Comparison of ENCODE assay signal across 13 mouse cellular contexts in the genomic region with DNA sequence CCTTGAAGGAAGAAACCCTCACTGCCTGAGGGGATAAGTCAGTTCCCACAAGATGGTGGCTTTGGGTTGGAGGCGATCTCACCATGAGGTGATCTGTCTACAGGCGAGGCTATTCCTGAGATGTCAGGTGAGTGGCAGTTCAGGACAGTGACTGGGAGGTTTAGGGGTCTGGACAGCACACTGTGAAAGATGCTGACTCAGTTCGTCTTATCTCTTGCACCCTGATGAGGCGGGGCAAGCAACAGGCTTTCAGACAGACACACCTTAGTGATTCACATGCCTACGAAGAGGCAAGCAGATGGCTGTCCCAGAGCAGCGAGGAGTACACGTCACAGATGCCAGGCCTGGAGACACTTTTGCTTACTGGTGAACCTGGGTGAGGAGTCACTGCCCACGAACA. TPM values are rescaled to one million over a fixed set of nuclear protein-coding genes. Genes with fewer than 3 reads are reported as not detected.
DNase-seq lines count a peak whose midpoint lies in the region; ATAC-seq lines count a peak whose summit lies in the region.
"Had no signal": no experiment of that assay in that cellular context is flagged by ENCODE, and none has a peak within 500 bp of the region (broad histone marks: within the 10 kb centered on the region; RNA-seq: fewer than 3 reads in every experiment).

No protein-coding gene starts in this region.

- H3K4me2 ChIP-seq in limb, embryonic 13.5 days (replicated peaks), result no peak overlapping the region
- no peak overlapping the region for H3K4me2 ChIP-seq in intestine, embryonic 16.5 days (ENCODE audit: low read depth, low read length)
- H3K4me2 ChIP-seq in stomach, embryonic 14.5 days (replicated peaks; ENCODE audit: low read depth, low read length), result no peak overlapping the region
- H3K4me2 ChIP-seq: limb, embryonic 15.5 days had no signal

- H3K27ac ChIP-seq in limb, embryonic 13.5 days, result no peak overlapping the region
- no peak overlapping the region for H3K27ac ChIP-seq in limb, embryonic 10.5 days
- H3K27ac ChIP-seq in intestine, embryonic 16.5 days (ENCODE audit: low read length), result peak overlapping the region; percentile 41
- H3K27ac ChIP-seq in stomach, embryonic 14.5 days (ENCODE audit: low read length), result no peak overlapping the region; the same call in 1 of the 2 replicates
- H3K27ac ChIP-seq: limb, embryonic 15.5 days had no signal

- no peaks in the 10 kb centered on the region for H3K27me3 ChIP-seq in limb, embryonic 13.5 days
- no peaks in the 10 kb centered on the region for H3K27me3 ChIP-seq in limb, embryonic 10.5 days (ENCODE audit: low read depth, poor library complexity, severe bottlenecking)
- no peaks in the 10 kb centered on the region for H3K27me3 ChIP-seq in intestine, embryonic 16.5 days (replicated peaks; ENCODE audit: control insufficient read depth, insufficient read depth, low read length)
- no peaks in the 10 kb centered on the region for H3K27me3 ChIP-seq in stomach, embryonic 14.5 days (ENCODE audit: control insufficient read depth, insufficient read depth, low read length)
- H3K27me3 ChIP-seq: limb, embryonic 15.5 days had no signal

- no peak overlapping the region for H3K4me3 ChIP-seq in limb, embryonic 13.5 days
- H3K4me3 ChIP-seq in limb, embryonic 10.5 days, result no peak overlapping the region
- no peak overlapping the region for H3K4me3 ChIP-seq in intestine, embryonic 16.5 days (ENCODE audit: low read length)
- H3K4me3 ChIP-seq in stomach, embryonic 14.5 days (ENCODE audit: low read depth, low read length), result no peak overlapping the region
- H3K4me3 ChIP-seq: limb, embryonic 15.5 days had no signal

- no peak overlapping the region for H3K9ac ChIP-seq in limb, embryonic 13.5 days
- H3K9ac ChIP-seq in intestine, embryonic 16.5 days (ENCODE audit: low read depth, low read length), result no peak overlapping the region
- H3K9ac ChIP-seq in stomach, embryonic 14.5 days (replicated peaks; ENCODE audit: low read depth, low read length), result no peak overlapping the region
- H3K9ac ChIP-seq: limb, embryonic 15.5 days had no signal

- no peak for DNase-seq in limb, embryonic 10.5 days (ENCODE audit: low spot score)
- peak; percentile 64 for DNase-seq in ZHBTc4 (ENCODE audit: low read depth, low spot score)
- DNase-seq in gastrocnemius, postnatal 25 days, result no peak
- no peak for DNase-seq in adrenal gland, postnatal 10 days
- DNase-seq: cerebellum, adult 9-11 months; kidney, adult 11 months; thymus, adult 18-20 months had no signal

- 82% methylated on average over 8 of the region's 8 CpGs for WGBS in limb, embryonic 13.5 days
- WGBS in limb, embryonic 10.5 days, result 81% methylated on average over 8 of the region's 8 CpGs
- WGBS in intestine, embryonic 16.5 days, result 59% methylated on average over 8 of the region's 8 CpGs
- WGBS in stomach, embryonic 14.5 days, result 71% methylated on average over 8 of the region's 8 CpGs

- H3K9me3 ChIP-seq in limb, embryonic 13.5 days, result no peaks in the 10 kb centered on the region
- no peaks in the 10 kb centered on the region for H3K9me3 ChIP-seq in limb, embryonic 10.5 days (replicated peaks)
- H3K9me3 ChIP-seq in intestine, embryonic 16.5 days (ENCODE audit: control insufficient read depth, low read length), result no peaks in the 10 kb centered on the region
- H3K9me3 ChIP-seq in stomach, embryonic 14.5 days (ENCODE audit: control insufficient read depth, low read depth, low read length), result no peaks in the 10 kb centered on the region
- H3K9me3 ChIP-seq: limb, embryonic 15.5 days had no signal

- no peaks in the 10 kb centered on the region for H3K4me1 ChIP-seq in limb, embryonic 13.5 days
- H3K4me1 ChIP-seq in limb, embryonic 10.5 days, result no peaks in the 10 kb centered on the region
- H3K4me1 ChIP-seq in intestine, embryonic 16.5 days (ENCODE audit: control insufficient read depth, insufficient read depth, low read length), result peaks cover 7% of the 10 kb centered on the region
- H3K4me1 ChIP-seq in stomach, embryonic 14.5 days (ENCODE audit: control insufficient read depth, insufficient read depth, low read length), result peaks cover 5% of the 10 kb centered on the region; the same call in 1 of the 2 replicates
- H3K4me1 ChIP-seq: limb, embryonic 15.5 days had no signal

- ATAC-seq in limb, embryonic 13.5 days (ENCODE audit: low FRiP score, low read depth), result 0 out of 2 replicates have a peak, but pooled peaks have one; percentile 28
- ATAC-seq in intestine, embryonic 16.5 days, result peak; percentile 84
- peak; percentile 66; the same call in 1 of the 2 replicates for ATAC-seq in stomach, embryonic 14.5 days (ENCODE audit: insufficient number of reproducible peaks, insufficient read depth, low FRiP score, low read depth)
- ATAC-seq: CD4-positive, CD25-positive, alpha-beta regulatory T cell, adult 4 months had no signal

- H3K36me3 ChIP-seq in limb, embryonic 13.5 days, result no peaks in the 10 kb centered on the region
- no peaks in the 10 kb centered on the region for H3K36me3 ChIP-seq in limb, embryonic 10.5 days
- H3K36me3 ChIP-seq in intestine, embryonic 16.5 days (ENCODE audit: control insufficient read depth, insufficient read depth, low read length), result no peaks in the 10 kb centered on the region
- no peaks in the 10 kb centered on the region for H3K36me3 ChIP-seq in stomach, embryonic 14.5 days (ENCODE audit: control insufficient read depth, insufficient read depth, low read length)
- H3K36me3 ChIP-seq: limb, embryonic 15.5 days had no signal

RNA-seq across cellular contexts. Expression of a gene that starts 15.5 kb away (rescaled TPM):
- polyA plus RNA-seq in limb, embryonic 13.5 days (2015; fragmentation: Nextera tagmentation; extraction: Ambion mirVana), result 9.4 and 10.7 TPM in 2 replicates
- polyA plus RNA-seq in limb, embryonic 10.5 days (2016; fragmentation: Nextera tagmentation; extraction: Ambion mirVana), result 3.8 and 4.6 TPM in 2 replicates
- 4.4 and 5.2 TPM in 2 replicates for polyA plus RNA-seq in intestine, embryonic 16.5 days (2015; fragmentation: Nextera tagmentation; extraction: Ambion mirVana)
- 2.0 and 3.0 TPM in 2 replicates for polyA plus RNA-seq in stomach, embryonic 14.5 days (2014; fragmentation: Nextera tagmentation; extraction: Ambion mirVana)
- total RNA-seq in gastrocnemius, postnatal 25 days (2021), result under 1 TPM; 0.15 to 0.88 TPM
- 10 to 100 TPM; 15.7 to 16.8 TPM for total RNA-seq in adrenal gland, postnatal 10 days (2021)
- total RNA-seq: monocyte, adult 5-6 weeks had no signal
- polyA plus RNA-seq: CD4-positive, CD25-positive, alpha-beta regulatory T cell, adult 4 months had no signal

RNA-seq across cellular contexts. Expression of a gene that starts 39.4 kb away (rescaled TPM):
- 27.2 and 30.2 TPM in 2 replicates for polyA plus RNA-seq in limb, embryonic 13.5 days (2015; fragmentation: Nextera tagmentation; extraction: Ambion mirVana)
- polyA plus RNA-seq in limb, embryonic 10.5 days (2016; fragmentation: Nextera tagmentation; extraction: Ambion mirVana), result 22.3 and 28.9 TPM in 2 replicates
- polyA plus RNA-seq in intestine, embryonic 16.5 days (2015; fragmentation: Nextera tagmentation; extraction: Ambion mirVana), result 14.2 and 15.9 TPM in 2 replicates
- polyA plus RNA-seq in stomach, embryonic 14.5 days (2014; fragmentation: Nextera tagmentation; extraction: Ambion mirVana), result 27.6 and 30.3 TPM in 2 replicates
- 10 to 100 TPM; 11.4 to 11.8 TPM for total RNA-seq in gastrocnemius, postnatal 25 days (2021)
- total RNA-seq in adrenal gland, postnatal 10 days (2021), result 10 to 100 TPM; 37.7 to 53.8 TPM

Comparison
In these comparisons a context has a peak if more than half of its experiments do, and no peak if none do; other contexts are left out.
1. ATAC-seq: peak in every context shown above with its lines; median percentile 84 in intestine, embryonic 16.5 days; 66 in stomach, embryonic 14.5 days; 28 in limb, embryonic 13.5 days.